In genomic region chr5:141758885-141759284, GRCm38 (mm10) we compare ENCODE assay signal across 12 mouse cellular contexts.
DNase-seq lines count a peak whose midpoint lies in the region; ATAC-seq and TF ChIP-seq lines count a peak whose summit lies in the region.
"Had no signal": no experiment of that assay in that cellular context is flagged by ENCODE, and none has a peak within 500 bp of the region (broad histone marks: within the 10 kb centered on the region; RNA-seq: fewer than 3 reads in every experiment).

No protein-coding gene starts in this region.

- H3K9me3 ChIP-seq in forebrain, embryonic 14.5 days (replicated peaks; ENCODE audit: control insufficient read depth, low read length) = no peaks in the 10 kb centered on the region
- no peaks in the 10 kb centered on the region for H3K9me3 ChIP-seq in forebrain, embryonic 15.5 days
- no peaks in the 10 kb centered on the region for H3K9me3 ChIP-seq in lung, embryonic 14.5 days (ENCODE audit: low read depth, low read length)
- H3K9me3 ChIP-seq in heart, embryonic 16.5 days (replicated peaks; ENCODE audit: control insufficient read depth, low read length) = no peaks in the 10 kb centered on the region
- H3K9me3 ChIP-seq in forebrain, embryonic 13.5 days (replicated peaks) = no peaks in the 10 kb centered on the region
- H3K9me3 ChIP-seq: hindbrain, embryonic 15.5 days; midbrain, embryonic 12.5 days had no signal

- no peak overlapping the region for H3K27ac ChIP-seq in forebrain, embryonic 14.5 days (ENCODE audit: low read depth, low read length)
- H3K27ac ChIP-seq in forebrain, embryonic 15.5 days (replicated peaks) = no peak overlapping the region
- H3K27ac ChIP-seq in lung, embryonic 14.5 days (ENCODE audit: low read depth) = no peak overlapping the region
- peak overlapping the region; percentile 46 for H3K27ac ChIP-seq in heart, embryonic 16.5 days (ENCODE audit: low read length)
- no peak overlapping the region for H3K27ac ChIP-seq in forebrain, embryonic 13.5 days
- H3K27ac ChIP-seq: hindbrain, embryonic 15.5 days; midbrain, embryonic 12.5 days had no signal

- no peak for TF ChIP-seq CTCF in lung, embryonic 14.5 days (IDR thresholded peaks at IDR 0.05; ENCODE audit: low read depth)

- H3K36me3 ChIP-seq in forebrain, embryonic 14.5 days (ENCODE audit: control insufficient read depth, insufficient read depth, low read length) = no peaks in the 10 kb centered on the region
- no peaks in the 10 kb centered on the region for H3K36me3 ChIP-seq in forebrain, embryonic 15.5 days
- H3K36me3 ChIP-seq in lung, embryonic 14.5 days (ENCODE audit: insufficient read depth) = no peaks in the 10 kb centered on the region
- no peaks in the 10 kb centered on the region for H3K36me3 ChIP-seq in heart, embryonic 16.5 days (ENCODE audit: control insufficient read depth, insufficient read depth)
- no peaks in the 10 kb centered on the region for H3K36me3 ChIP-seq in splenic B cell, adult 2 months (ENCODE audit: control insufficient read depth, insufficient read depth, low read length, poor library complexity, severe bottlenecking)
- H3K36me3 ChIP-seq in forebrain, embryonic 13.5 days (ENCODE audit: poor library complexity, severe bottlenecking) = no peaks in the 10 kb centered on the region
- H3K36me3 ChIP-seq: hindbrain, embryonic 15.5 days; midbrain, embryonic 12.5 days had no signal

- H3K27me3 ChIP-seq in forebrain, embryonic 14.5 days (replicated peaks; ENCODE audit: control insufficient read depth, insufficient read depth, low read length) = no peaks in the 10 kb centered on the region
- no peaks in the 10 kb centered on the region for H3K27me3 ChIP-seq in forebrain, embryonic 15.5 days
- H3K27me3 ChIP-seq in lung, embryonic 14.5 days (ENCODE audit: insufficient read depth, low read length) = no peaks in the 10 kb centered on the region
- H3K27me3 ChIP-seq in heart, embryonic 16.5 days (ENCODE audit: control insufficient read depth, insufficient read depth, low read length) = no peaks in the 10 kb centered on the region
- H3K27me3 ChIP-seq in splenic B cell, adult 2 months (ENCODE audit: control insufficient read depth, insufficient read depth, low read length, poor library complexity, severe bottlenecking) = no peaks in the 10 kb centered on the region
- no peaks in the 10 kb centered on the region; the same call in 1 of the 2 replicates for H3K27me3 ChIP-seq in forebrain, embryonic 13.5 days
- H3K27me3 ChIP-seq: hindbrain, embryonic 15.5 days; midbrain, embryonic 12.5 days had no signal

- WGBS in forebrain, embryonic 14.5 days = 76% methylated on average over 8 of the region's 8 CpGs
- 66% methylated on average over 8 of the region's 8 CpGs for WGBS in forebrain, embryonic 15.5 days
- WGBS in lung, embryonic 14.5 days = 28% methylated on average over 8 of the region's 8 CpGs
- 15% methylated on average over 8 of the region's 8 CpGs for WGBS in heart, embryonic 16.5 days
- 80% methylated on average over 8 of the region's 8 CpGs for WGBS in forebrain, embryonic 13.5 days

- H3K4me1 ChIP-seq in forebrain, embryonic 14.5 days (ENCODE audit: control insufficient read depth, insufficient read depth, low read length) = peaks cover 14% of the 10 kb centered on the region
- peaks cover 16% of the 10 kb centered on the region for H3K4me1 ChIP-seq in forebrain, embryonic 15.5 days
- no peaks in the 10 kb centered on the region; the same call in 1 of the 2 replicates for H3K4me1 ChIP-seq in lung, embryonic 14.5 days (ENCODE audit: insufficient read depth)
- peaks cover 26% of the 10 kb centered on the region for H3K4me1 ChIP-seq in heart, embryonic 16.5 days (ENCODE audit: control insufficient read depth, insufficient read depth, low read length)
- H3K4me1 ChIP-seq in forebrain, embryonic 13.5 days = peaks cover 20% of the 10 kb centered on the region

- peak; percentile 19 for DNase-seq in forebrain, embryonic 14.5 days (ENCODE audit: low spot score)
- DNase-seq in lung, embryonic 14.5 days = peak; percentile 78
- no peak for DNase-seq in lung, postnatal 36 days
- peak; percentile 5 for DNase-seq in splenic B cell, adult 2 months (ENCODE audit: low read depth, low spot score)
- DNase-seq in c-Kit-positive CD71-positive TER-119-positive erythroid progenitor cells, embryonic 14.5 days (ENCODE audit: low spot score) = no peak
- DNase-seq: cerebellum, adult 9-11 months had no signal

- H3K9ac ChIP-seq in forebrain, embryonic 14.5 days (ENCODE audit: low read length) = no peak overlapping the region
- no peak overlapping the region for H3K9ac ChIP-seq in forebrain, embryonic 15.5 days (replicated peaks)
- no peak overlapping the region for H3K9ac ChIP-seq in lung, embryonic 14.5 days
- H3K9ac ChIP-seq in heart, embryonic 16.5 days (ENCODE audit: low read length) = no peak overlapping the region
- H3K9ac ChIP-seq in forebrain, embryonic 13.5 days = no peak overlapping the region
- H3K9ac ChIP-seq: hindbrain, embryonic 15.5 days; midbrain, embryonic 12.5 days had no signal

- no peak overlapping the region for H3K4me3 ChIP-seq in forebrain, embryonic 14.5 days (ENCODE audit: low read depth, low read length)
- no peak overlapping the region for H3K4me3 ChIP-seq in forebrain, embryonic 15.5 days
- H3K4me3 ChIP-seq in lung, embryonic 14.5 days (ENCODE audit: low read depth, low read length) = no peak overlapping the region
- no peak overlapping the region for H3K4me3 ChIP-seq in heart, embryonic 16.5 days (ENCODE audit: low read length)
- H3K4me3 ChIP-seq in forebrain, embryonic 13.5 days = no peak overlapping the region
- H3K4me3 ChIP-seq: hindbrain, embryonic 15.5 days; midbrain, embryonic 12.5 days had no signal

- ATAC-seq in forebrain, embryonic 14.5 days = no peak
- no peak for ATAC-seq in forebrain, embryonic 15.5 days (replicated peaks)
- peak; percentile 59; the same call in 1 of the 2 replicates for ATAC-seq in lung, embryonic 14.5 days (ENCODE audit: insufficient read depth)
- peak; percentile 71 for ATAC-seq in heart, embryonic 16.5 days (replicated peaks; ENCODE audit: extremely low read depth, insufficient read depth, low FRiP score)
- no peak for ATAC-seq in forebrain, embryonic 13.5 days
- ATAC-seq: CD4-positive, CD25-positive, alpha-beta regulatory T cell, adult 4 months had no signal

- no peak overlapping the region for H3K4me2 ChIP-seq in forebrain, embryonic 14.5 days (ENCODE audit: low read length)
- no peak overlapping the region for H3K4me2 ChIP-seq in forebrain, embryonic 15.5 days (replicated peaks)
- H3K4me2 ChIP-seq in lung, embryonic 14.5 days = no peak overlapping the region
- H3K4me2 ChIP-seq in heart, embryonic 16.5 days (ENCODE audit: low read depth, low read length) = peak overlapping the region; percentile 12; the same call in 1 of the 2 replicates
- H3K4me2 ChIP-seq in forebrain, embryonic 13.5 days = no peak overlapping the region
- H3K4me2 ChIP-seq: hindbrain, embryonic 15.5 days; midbrain, embryonic 12.5 days had no signal

Comparison
In these comparisons a context has a peak if more than half of its experiments do, and no peak if none do; other contexts are left out.
1. DNase-seq: peak in forebrain, embryonic 14.5 days (single experiment), lung, embryonic 14.5 days (single experiment) and splenic B cell, adult 2 months (single experiment); none in lung, postnatal 36 days (single experiment) and c-Kit-positive CD71-positive TER-119-positive erythroid progenitor cells, embryonic 14.5 days (single experiment).
2. ATAC-seq: peak in lung, embryonic 14.5 days (single experiment) and heart, embryonic 16.5 days (single experiment); none in forebrain, embryonic 14.5 days (single experiment), forebrain, embryonic 15.5 days (single experiment) and forebrain, embryonic 13.5 days (single experiment).